Mouse (Mus musculus) myocyte (in vitro differentiated cells): ENCODE measurements around the gene Cul9.

Experiments
- CEBPB ChIP-seq: IDR thresholded peaks from 2 replicates; pipeline ENCODE4 v1.6.1; 2011; ENCODE audit warnings: mild to moderate bottlenecking, moderate library complexity; ENCODE audit not compliant: poor library complexity, insufficient read depth, severe bottlenecking
- MAX ChIP-seq: IDR thresholded peaks from one replicate; pipeline ENCODE4 v1.6.1; 2011; ENCODE audit warnings: low read depth, mild to moderate bottlenecking, control low read depth
- MYOG ChIP-seq, 3 experiments: IDR thresholded peaks; one replicate each; pipeline ENCODE4 v1.6.1; 2011; ENCODE audit warnings: control low read depth in 2 of 3, low read depth in 2 of 3, mild to moderate bottlenecking in 2 of 3; ENCODE audit not compliant: insufficient read length in 2 of 3, control insufficient read depth in 1 of 3, insufficient read depth in 1 of 3
- POLR2A ChIP-seq: IDR thresholded peaks from one replicate; pipeline ENCODE4 v1.6.1; 2011; ENCODE audit warnings: low read depth, mild to moderate bottlenecking, control low read depth, moderate library complexity; ENCODE audit not compliant: insufficient read length
- POLR2AphosphoS2 ChIP-seq: IDR thresholded peaks from one replicate; pipeline ENCODE4 v1.6.1; 2011; ENCODE audit warnings: low read depth, control low read depth; ENCODE audit not compliant: insufficient read length
- REST ChIP-seq: IDR thresholded peaks from one replicate; pipeline ENCODE4 v1.6.1; 2011; ENCODE audit warnings: mild to moderate bottlenecking, control low read depth, moderate library complexity; ENCODE audit not compliant: insufficient read depth, insufficient read length
- SRF ChIP-seq: IDR thresholded peaks from one replicate; pipeline ENCODE4 v1.6.1; 2011; ENCODE audit warnings: low read depth; ENCODE audit not compliant: control insufficient read depth, insufficient read length
- TCF12 ChIP-seq: IDR thresholded peaks from one replicate; pipeline ENCODE4 v1.6.1; 2011; ENCODE audit warnings: mild to moderate bottlenecking, control low read depth; ENCODE audit not compliant: poor library complexity, insufficient read depth, severe bottlenecking
- TCF3 ChIP-seq: IDR thresholded peaks from one replicate; pipeline ENCODE4 v1.6.1; 2011; ENCODE audit warnings: low read depth, control low read depth; ENCODE audit not compliant: insufficient read length
- USF1 ChIP-seq: IDR thresholded peaks from one replicate; pipeline ENCODE4 v1.6.1; 2011; ENCODE audit warnings: low read depth, mild to moderate bottlenecking, control low read depth, moderate library complexity

DNA sequence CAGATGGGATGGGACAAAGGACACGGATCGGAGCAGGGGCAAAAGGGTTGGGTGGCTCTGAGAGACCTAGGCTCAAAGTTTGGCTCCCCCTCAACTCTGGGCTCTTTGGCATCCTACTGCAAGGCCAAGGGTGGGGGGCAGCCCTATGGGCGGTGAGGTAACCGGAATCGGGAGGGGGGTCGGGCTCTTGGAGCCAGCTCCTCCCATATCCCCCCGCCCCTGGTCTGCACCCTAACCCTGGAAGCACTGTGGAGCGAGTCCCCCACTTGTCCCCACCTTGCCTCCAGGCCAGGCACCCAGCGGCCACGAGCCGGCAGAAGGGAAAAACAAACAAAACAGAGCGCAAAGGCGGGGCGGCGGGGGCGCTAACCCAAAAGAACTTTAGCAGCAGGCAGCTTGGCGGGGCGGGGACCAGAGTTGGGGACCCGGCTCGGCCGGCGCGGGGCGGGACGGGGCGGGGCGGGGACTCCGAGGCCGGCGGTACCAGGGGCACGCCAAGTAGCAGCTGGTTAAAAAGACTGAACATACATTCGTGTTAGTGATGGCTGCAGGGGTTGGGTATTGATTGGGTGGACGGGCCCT is 91.0 kb downstream of the Cul9 start:
- TF ChIP-seq REST = no peak
- no peak for TF ChIP-seq POLR2AphosphoS2
- TF ChIP-seq POLR2A = no peak
- no peak for TF ChIP-seq MAX
- no peak for TF ChIP-seq CEBPB
- TF ChIP-seq TCF12 = no peak
- TF ChIP-seq USF1 = no peak
- TF ChIP-seq MYOG (IDR thresholded peaks at IDR 0.05; ENCODE audit: control insufficient read depth in 1 of 3, insufficient read depth in 1 of 3, insufficient read length in 2 of 3, low read depth in 2 of 3) = no peak
- TF ChIP-seq TCF3 = no peak
- no peak for TF ChIP-seq SRF
